Mouse (Mus musculus) neural tube, embryonic 10.5 days (tissue): ENCODE data around the gene Gap43.
A peak's percentile ranks its signal among the peaks of the same experiment; 100 is the strongest.
"Not testable (repeated sequence)": the region's sequence is repeated elsewhere in the genome, so short reads cannot be mapped to it uniquely, and the experiment has no call there.

ENCODE experiments used
- DNase-seq: peaks from one replicate; pipeline ENCODE4 v3.0.0-alpha.2; 2017; ENCODE audit warnings: low spot score; ENCODE audit errors: extremely low spot score

The Gap43 gene

DNA sequence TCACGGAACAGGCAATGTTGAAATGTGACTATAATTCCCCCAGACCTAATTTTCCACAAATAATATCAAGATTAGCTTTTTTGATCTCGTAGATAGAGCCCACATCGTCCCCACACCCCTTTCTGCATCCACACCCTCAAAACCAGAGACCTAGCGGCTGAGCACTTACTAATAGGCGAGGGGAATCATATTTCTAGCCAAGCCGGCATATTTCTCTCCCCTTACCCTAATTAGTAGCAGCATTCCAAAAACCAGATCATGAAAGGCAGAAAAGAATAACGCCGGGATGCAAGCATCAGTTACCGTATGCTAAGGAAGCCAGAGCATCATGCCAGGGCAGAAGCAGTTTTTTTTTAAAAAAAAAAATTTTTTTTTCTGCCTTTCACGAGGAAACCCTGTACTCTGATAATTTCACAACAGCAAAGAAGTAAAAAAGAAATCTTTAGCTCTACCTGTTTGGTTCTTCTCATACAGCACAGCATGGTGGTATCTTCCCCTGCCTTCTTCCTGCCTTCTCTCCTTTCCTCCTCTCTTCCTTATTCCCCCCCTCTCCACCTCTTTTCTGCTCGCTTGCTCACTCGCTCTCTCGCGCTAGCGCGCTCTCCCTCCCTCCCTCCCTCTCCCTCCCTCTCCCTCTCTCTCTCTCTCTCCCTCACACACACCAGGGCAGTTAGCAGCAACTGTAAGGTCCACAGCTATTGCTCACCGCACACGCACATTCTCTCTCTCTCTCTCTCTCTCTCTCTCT is at the start of gene Gap43:
Gene Gap43 (minus strand): TSS at position 631 of the 748 bp plus-strand sequence.
- peak; percentile 45 for DNase-seq

DNA sequence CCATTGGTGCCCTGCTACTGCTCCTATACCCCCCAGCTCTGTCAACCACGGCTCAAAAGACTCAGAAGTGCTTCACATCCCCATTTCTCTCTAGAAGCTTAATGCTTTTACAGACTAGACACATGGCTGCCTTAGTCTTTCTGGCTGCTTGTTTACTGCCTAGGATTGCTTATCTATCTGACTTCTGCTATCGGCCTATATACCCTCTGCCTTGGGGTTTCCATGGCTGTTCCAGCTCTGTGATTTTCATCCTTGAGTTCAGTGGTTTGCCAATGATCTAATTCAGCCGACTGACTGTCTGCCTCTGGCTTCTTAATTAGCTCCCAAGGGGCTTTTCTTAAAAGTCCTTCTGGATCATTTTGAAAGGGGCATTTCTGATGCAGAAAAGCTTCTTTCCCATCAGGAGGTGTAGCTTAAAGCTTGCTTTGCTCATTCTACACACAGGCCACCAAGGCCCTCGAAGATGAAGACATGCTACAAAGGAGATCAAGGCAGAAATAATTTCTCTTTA is 40.9 kb upstream of the Gap43 start:
- DNase-seq: no peak

DNA sequence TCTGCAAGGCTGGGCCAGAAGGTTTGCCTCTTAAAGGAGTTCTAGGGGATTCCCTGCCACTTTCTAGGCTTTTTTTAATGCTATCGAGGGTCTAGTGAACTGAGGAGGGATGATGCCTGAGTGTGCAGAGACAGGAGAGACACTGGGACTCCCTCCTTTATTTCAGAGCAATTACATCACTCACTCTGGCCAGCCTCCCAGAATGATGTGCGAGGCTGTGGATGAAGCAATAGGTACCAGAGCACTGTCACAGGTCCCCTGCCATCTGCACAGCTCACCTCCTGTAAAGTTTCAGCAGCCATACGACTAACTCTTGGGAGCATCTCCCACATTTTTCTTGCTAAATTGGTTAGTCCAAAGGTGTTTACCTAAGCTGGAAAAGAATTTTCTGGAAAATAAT is 40.2 kb upstream of the Gap43 start:
- no peak for DNase-seq

GRCm38 (mm10) chr16:42370148-42370547 is 29.7 kb upstream of the Gap43 start:
- no peak for DNase-seq

- no peak for DNase-seq
Observed at GRCm38 (mm10) chr16:42369346-42369745, 28.9 kb upstream of the Gap43 start.

DNA sequence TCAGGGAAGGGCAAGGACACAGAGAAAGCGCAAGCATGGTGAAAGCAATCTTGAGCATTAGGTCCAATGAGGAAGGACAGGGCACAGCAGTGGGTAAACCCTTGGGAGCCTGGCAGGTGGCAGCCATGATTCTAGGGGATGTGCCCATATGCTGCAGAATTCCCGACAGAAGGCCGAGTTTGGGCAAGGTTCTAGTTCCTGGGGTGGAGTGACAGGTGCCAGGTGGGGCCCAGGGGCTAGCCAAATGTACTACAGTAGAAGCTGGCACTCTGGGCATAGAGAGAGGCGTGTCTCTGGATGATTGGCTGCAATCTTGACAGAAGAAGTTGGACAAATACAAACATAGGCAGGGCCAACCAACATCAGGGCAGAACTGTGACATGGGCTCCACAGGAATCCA is 19.6 kb upstream of the Gap43 start:
- no peak for DNase-seq

GRCm38 (mm10) chr16:42358058-42358457 is 17.6 kb upstream of the Gap43 start:
- no peak for DNase-seq

GRCm38 (mm10) chr16:42350076-42350475 is 9.6 kb upstream of the Gap43 start:
- no peak for DNase-seq

DNA sequence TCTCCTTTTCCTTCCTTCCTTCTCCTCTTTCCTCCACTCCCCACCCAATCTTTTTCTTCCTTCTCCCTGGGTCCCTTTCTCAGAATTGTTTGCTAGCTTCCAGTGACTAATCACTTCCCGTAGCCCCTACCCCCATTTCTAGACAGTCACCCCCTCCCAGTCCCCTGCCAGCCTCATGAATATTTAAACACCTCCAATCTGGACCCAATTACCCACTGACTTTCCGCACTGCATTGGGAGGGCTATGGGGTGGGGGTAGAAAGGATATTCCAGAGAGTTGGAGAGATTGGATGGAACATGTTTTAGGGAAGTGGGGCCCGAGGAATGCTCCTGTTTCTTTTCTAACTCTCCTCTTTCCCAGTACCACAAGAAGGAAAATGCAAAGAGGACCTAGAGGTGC is 414 bp upstream of the Gap43 start:
- not testable (repeated sequence) for DNase-seq

DNA sequence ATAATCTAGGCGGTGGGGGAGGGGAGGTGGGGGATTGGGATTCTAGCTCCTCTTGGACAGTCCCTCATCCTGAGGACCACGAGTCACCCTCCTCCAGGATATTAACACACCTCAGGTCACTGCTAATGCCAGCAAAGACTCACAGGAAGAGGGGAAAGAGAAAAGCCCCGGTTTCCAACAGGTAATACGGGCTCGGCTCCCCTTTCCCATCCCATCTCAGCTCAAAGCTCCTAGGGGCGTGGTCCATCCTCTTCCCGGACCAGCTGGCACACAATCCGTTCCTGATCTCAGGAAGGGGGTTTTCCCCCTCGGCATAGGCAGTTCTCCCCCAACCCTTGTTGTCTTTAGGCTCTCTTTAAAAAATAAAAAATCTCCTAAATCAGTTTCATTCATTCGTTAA is 939 bp downstream of the Gap43 start:
- peak; percentile 30 for DNase-seq

DNA sequence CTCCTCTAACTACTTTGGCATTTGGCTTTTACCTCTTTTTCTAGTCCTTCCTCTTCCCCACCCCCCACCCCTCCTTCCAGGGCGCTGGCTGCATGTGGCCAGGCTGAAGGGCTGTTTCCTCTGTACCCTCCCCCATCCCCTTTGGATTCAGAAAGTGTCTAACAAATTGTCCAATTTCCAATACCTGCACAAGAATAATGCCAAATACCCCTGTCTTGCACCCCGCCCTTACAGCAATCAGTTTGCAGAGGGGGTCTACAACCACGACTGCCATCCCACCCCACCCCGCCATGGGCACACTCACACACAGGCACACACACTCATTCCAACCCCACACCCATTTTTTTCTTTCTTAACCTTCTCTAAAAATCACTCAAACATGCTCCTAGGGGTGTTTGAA is 1.5 kb downstream of the Gap43 start:
- DNase-seq: no peak

DNA sequence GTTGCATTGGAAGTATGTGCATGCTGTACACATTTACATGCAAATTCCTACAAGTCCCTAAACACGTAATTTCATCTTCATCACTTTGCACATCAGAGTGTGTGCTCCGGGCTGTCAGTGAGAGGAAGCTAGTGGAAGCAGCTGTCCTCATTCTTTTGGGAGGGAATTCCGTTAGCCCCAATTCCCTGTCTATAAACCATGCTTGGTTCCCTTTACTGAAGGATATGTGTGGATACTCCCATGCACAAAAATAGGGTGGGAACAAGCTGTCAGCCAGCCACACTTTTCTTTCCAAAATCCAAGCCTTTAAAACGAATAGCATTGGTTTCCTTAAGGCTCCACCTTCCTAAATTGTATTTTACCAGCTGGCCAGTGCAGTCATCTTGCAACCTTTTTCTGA is 2.1 kb downstream of the Gap43 start:
- no peak for DNase-seq

DNA sequence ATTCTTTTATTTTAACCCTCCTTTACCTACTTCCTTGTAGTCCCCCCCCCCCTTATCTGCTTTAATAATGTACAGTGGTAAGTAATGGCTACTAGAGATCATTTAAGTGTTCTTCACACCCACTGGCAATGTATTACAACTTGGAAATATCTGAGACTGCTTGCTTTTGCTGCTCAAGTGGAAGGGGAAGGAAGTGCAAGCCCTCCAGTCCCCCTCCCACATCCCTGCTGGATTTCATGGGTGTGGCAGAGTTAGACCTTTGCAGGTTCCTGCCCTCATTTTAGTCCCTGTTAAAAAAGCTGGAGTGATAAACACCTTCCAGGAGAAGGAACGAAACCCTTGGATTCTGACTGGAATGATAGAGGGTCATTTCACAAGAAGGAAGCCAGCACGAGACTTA is 2.8 kb downstream of the Gap43 start:
- no peak for DNase-seq

DNA sequence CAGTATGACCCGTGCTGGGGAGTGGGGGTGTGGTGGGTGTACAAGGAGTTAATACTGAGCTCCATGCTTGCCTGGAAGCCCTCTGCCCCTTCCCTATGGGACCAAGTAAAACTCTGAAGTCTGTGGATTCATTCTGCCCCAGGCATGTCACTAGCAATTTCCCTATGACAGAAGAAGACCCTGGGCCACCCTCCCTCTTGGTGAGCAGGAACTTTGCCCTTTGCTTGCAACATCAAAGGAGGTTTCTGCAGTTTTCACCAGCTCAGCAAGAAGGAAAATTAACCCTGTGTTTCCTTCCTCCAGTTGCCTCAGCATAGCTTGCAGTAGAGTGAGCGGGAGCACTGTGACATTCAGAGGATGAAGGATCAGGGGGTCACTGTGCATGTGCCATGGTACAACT is 3.8 kb downstream of the Gap43 start:
- peak; percentile 29 for DNase-seq

GRCm38 (mm10) chr16:42332321-42332720 is 8.1 kb downstream of the Gap43 start:
- no peak for DNase-seq

DNA sequence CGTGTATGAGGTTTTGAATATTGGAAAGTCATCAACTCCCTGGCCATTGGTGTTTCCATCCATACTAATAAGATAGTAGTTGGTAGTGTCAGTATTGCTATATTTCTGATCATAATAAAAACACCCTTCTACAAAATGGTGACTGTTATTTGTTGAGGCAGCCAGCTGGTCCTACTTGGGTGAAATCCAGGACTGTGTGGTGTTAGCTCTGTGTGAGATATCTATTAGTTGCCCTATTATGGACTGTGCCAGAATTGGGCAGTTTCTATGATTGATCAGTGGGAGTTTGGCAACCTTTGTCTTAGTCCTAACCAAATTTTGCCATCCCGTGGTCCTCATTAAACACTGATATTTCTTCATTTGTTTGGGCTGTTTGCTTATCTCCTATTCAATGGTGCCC is 14.3 kb downstream of the Gap43 start:
- no peak for DNase-seq

- no peak for DNase-seq
Observed at GRCm38 (mm10) chr16:42325536-42325935, 14.9 kb downstream of the Gap43 start.

- no peak for DNase-seq
Observed at GRCm38 (mm10) chr16:42319831-42320230, 20.6 kb downstream of the Gap43 start.

DNA sequence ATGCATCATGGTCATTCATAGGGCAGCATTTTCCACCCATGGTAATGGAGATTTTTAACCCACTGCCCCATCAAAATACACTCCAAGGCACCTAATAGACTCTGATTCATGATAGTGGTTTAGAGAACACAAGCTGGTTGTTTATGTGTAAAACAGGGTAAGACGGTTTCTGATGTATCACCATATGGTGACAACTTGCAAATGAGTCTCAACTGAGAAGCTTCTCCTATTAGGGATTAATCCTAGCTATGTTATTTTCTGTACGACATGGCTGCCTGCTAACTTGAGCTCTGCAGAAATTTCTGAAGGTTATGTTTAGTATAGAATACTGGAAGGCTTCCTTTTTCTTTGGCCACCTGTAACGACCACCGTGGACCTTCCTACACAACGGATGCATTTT is 21.1 kb downstream of the Gap43 start:
- no peak for DNase-seq

- DNase-seq: no peak
Observed at GRCm38 (mm10) chr16:42312125-42312524, 28.3 kb downstream of the Gap43 start.

GRCm38 (mm10) chr16:42308761-42309160 is 31.7 kb downstream of the Gap43 start:
- DNase-seq: no peak

GRCm38 (mm10) chr16:42305934-42306701 is 34.3 kb downstream of the Gap43 start:
- peak; percentile 77 for DNase-seq

DNA sequence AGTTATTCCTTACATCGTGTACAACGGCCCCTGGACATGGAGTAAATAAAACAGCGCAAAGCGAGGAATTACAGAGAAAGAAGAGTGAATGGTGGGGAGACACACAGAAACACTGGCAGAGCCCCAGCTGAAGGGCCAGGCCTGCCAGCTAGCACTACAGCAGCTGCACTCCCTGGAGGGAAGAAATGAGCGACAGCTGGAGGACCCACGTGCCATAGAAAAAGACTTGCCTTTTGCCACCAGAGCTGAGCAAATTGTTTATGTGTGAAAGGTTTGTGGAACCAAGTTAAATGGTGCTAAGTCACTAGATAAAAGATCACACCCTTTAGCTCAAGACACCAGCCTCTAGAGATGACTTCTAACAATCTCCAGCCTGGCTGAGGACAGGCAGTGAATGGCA is 37.0 kb downstream of the Gap43 start:
- DNase-seq: peak; percentile 16
